18 mouse cellular contexts compared by ENCODE assay signal in the genomic region with DNA sequence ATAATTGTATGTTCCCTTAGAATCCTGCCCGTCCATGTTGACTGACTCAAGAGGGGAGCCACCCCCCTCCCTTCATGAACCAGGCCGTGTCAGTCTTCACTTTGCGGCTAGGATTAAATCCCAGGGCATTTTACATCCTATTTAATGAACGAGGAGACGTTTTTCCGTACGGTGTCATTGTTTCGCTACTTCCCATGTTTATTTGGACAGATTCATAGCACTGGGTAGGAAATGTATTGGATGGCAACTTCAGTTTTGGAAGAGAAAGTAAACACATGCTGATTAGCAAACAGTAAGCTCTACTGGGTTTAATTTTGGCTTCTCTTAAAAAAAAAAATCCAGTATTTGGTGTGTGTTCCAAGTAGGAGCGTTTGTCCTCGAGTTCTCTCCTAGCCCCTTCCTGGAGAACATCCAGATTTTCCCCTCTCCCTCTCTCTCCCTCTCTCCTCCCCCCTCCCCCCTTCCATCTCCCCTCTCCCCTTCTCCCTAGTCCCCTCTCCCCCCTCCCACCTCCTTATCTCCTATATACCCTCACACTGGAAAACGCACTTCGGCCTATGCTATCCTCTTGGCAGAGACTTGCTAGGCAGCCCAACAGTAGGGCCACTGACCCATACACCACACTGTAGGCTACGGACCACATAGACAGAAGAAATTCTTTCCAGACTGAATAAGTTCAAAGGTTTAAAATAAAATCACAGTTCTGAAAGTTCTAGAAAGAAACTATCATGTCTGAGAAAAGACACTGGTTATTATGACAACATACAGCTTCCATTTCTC.
DNase-seq lines count a peak whose midpoint lies in the region; ATAC-seq and TF ChIP-seq lines count a peak whose summit lies in the region.
"Had no signal": no experiment of that assay in that cellular context is flagged by ENCODE, and none has a peak within 500 bp of the region (broad histone marks: within the 10 kb centered on the region; RNA-seq: fewer than 3 reads in every experiment).

No protein-coding gene starts in this region.

- WGBS in kidney, adult 2 months: 68% methylated on average over 13 of the region's 13 CpGs
- WGBS in embryonic facial prominence, embryonic 14.5 days: 58% methylated on average over 13 of the region's 13 CpGs

- peak overlapping the region; percentile 82 for H3K27ac ChIP-seq in gastrocnemius, adult 2 months
- peak overlapping the region; percentile 42 for H3K27ac ChIP-seq in kidney, adult 2 months (ENCODE audit: insufficient read depth, low read depth, low read length)
- no peak overlapping the region; the same call in 1 of the 2 replicates for H3K27ac ChIP-seq in embryonic facial prominence, embryonic 14.5 days (replicated peaks; ENCODE audit: low read depth, low read length)
- H3K27ac ChIP-seq: embryonic facial prominence, embryonic 12.5 days; hindbrain, embryonic 15.5 days had no signal

- H3K4me3 ChIP-seq in gastrocnemius, adult 2 months: no peak overlapping the region
- no peak overlapping the region for H3K4me3 ChIP-seq in kidney, adult 2 months (ENCODE audit: insufficient read depth, low read depth, low read length)
- H3K4me3 ChIP-seq in embryonic facial prominence, embryonic 14.5 days (ENCODE audit: low read depth, low read length): no peak overlapping the region
- H3K4me3 ChIP-seq: embryonic facial prominence, embryonic 12.5 days; hindbrain, embryonic 15.5 days; limb, embryonic 13.5 days; myocyte had no signal

- H3K36me3 ChIP-seq in kidney, adult 2 months (ENCODE audit: control insufficient read depth, insufficient read depth, low read length): no peaks in the 10 kb centered on the region
- H3K36me3 ChIP-seq in embryonic facial prominence, embryonic 14.5 days (ENCODE audit: control insufficient read depth, insufficient read depth, low read length): 0 out of 2 replicates have a peak, but pooled peaks cover 4% of the 10 kb centered on the region
- H3K36me3 ChIP-seq: embryonic facial prominence, embryonic 12.5 days; hindbrain, embryonic 15.5 days had no signal

- DNase-seq in gastrocnemius, adult 2 months: no peak
- no peak for DNase-seq in gastrocnemius, adult 18-20 months (ENCODE audit: low spot score)
- DNase-seq in kidney, adult 2 months: peak; percentile 24
- no peak for DNase-seq in kidney, postnatal 25 days
- peak; percentile 45 for DNase-seq in embryonic facial prominence, embryonic 14.5 days (ENCODE audit: low spot score)
- peak; percentile 40 for DNase-seq in lung, postnatal 10 days
- no peak for DNase-seq in urinary bladder, postnatal 10 days (ENCODE audit: low spot score)
- DNase-seq: cerebellum, adult 11-12 months; gastrocnemius, postnatal 36 days; kidney, adult 11 months; retina, postnatal 1 day; thymus, postnatal 14 days had no signal

- no peaks in the 10 kb centered on the region for H3K9me3 ChIP-seq in embryonic facial prominence, embryonic 14.5 days (ENCODE audit: control insufficient read depth, low read length)
- H3K9me3 ChIP-seq: embryonic facial prominence, embryonic 12.5 days; hindbrain, embryonic 15.5 days; limb, embryonic 13.5 days had no signal

- no peak for TF ChIP-seq POLR2A in kidney, adult 2 months (IDR thresholded peaks at IDR 0.05; ENCODE audit: low read depth, low read length)

- H3K4me1 ChIP-seq in kidney, adult 2 months (ENCODE audit: control insufficient read depth, insufficient read depth, low read length): 0 out of 2 replicates have a peak, but pooled peaks cover 3% of the 10 kb centered on the region
- peaks cover 37% of the 10 kb centered on the region for H3K4me1 ChIP-seq in embryonic facial prominence, embryonic 14.5 days (ENCODE audit: control insufficient read depth, insufficient read depth, low read length)

- no peak for ATAC-seq in embryonic facial prominence, embryonic 14.5 days (ENCODE audit: low read depth)
- ATAC-seq in frontal cortex, adult (ENCODE audit: low TSS enrichment): no peak

- H3K27me3 ChIP-seq in kidney, adult 2 months (replicated peaks; ENCODE audit: control insufficient read depth, insufficient read depth, low read length): no peaks in the 10 kb centered on the region
- H3K27me3 ChIP-seq in embryonic facial prominence, embryonic 14.5 days (replicated peaks; ENCODE audit: control insufficient read depth, insufficient read depth, low read length): no peaks in the 10 kb centered on the region
- H3K27me3 ChIP-seq: embryonic facial prominence, embryonic 12.5 days; hindbrain, embryonic 15.5 days; limb, embryonic 13.5 days had no signal

- intact Hi-C loops in gastrocnemius, adult 2 months (cut with DNase I): no loop called here

- H3K4me2 ChIP-seq in embryonic facial prominence, embryonic 14.5 days (ENCODE audit: low read depth, low read length): no peak overlapping the region
- H3K4me2 ChIP-seq: embryonic facial prominence, embryonic 12.5 days; hindbrain, embryonic 15.5 days; limb, embryonic 13.5 days; midbrain, embryonic 11.5 days had no signal

- no peak overlapping the region for H3K9ac ChIP-seq in embryonic facial prominence, embryonic 14.5 days (ENCODE audit: low read depth, low read length)
- H3K9ac ChIP-seq: embryonic facial prominence, embryonic 12.5 days; hindbrain, embryonic 15.5 days; limb, embryonic 13.5 days had no signal

- no peak for TF ChIP-seq CTCF in gastrocnemius, adult 2 months (IDR thresholded peaks at IDR 0.05)
- TF ChIP-seq CTCF in kidney, adult 2 months (conservative IDR thresholded peaks at IDR 0.05; ENCODE audit: insufficient read depth, insufficient read length, low read depth, low read length): no peak

Comparison
In these comparisons a context has a peak if more than half of its experiments do, and no peak if none do; other contexts are left out.
1. DNase-seq: peak in kidney, adult 2 months (single experiment), embryonic facial prominence, embryonic 14.5 days (single experiment) and lung, postnatal 10 days (single experiment); none in gastrocnemius, adult 2 months (single experiment), gastrocnemius, adult 18-20 months (single experiment), kidney, postnatal 25 days (0 of 2) and urinary bladder, postnatal 10 days (single experiment).